Mouse (Mus musculus) lung, embryonic 14.5 days (tissue): Measurements from ENCODE around the gene Gm49510. TPM values are rescaled to one million over a fixed set of nuclear protein-coding genes. Genes with fewer than 3 reads are reported as not detected.

ENCODE experiments used
- ATAC-seq: fragments of 200-750 bp; cut with Nextera tagmentation; 2 replicates; pipeline ENCODE4 v1.8.0; 2017; ENCODE audit warnings: mild to moderate bottlenecking, moderate TSS enrichment, moderate library complexity; ENCODE audit not compliant: insufficient read depth
- DNase-seq: peaks from one replicate; pipeline ENCODE4 v3.0.0-alpha.2; 2015
- H3K27ac ChIP-seq: fragments of 300-500 bp; sonication (generic); 2 replicates; pipeline ENCODE4 v1.5.1; 2014; ENCODE audit warnings: low read depth, mild to moderate bottlenecking, moderate library complexity
- H3K27me3 ChIP-seq: fragments of 300-500 bp; sonication (generic); 2 replicates; pipeline ENCODE4 v1.6.1; 2014; ENCODE audit warnings: low read length, control low read depth; ENCODE audit not compliant: insufficient read depth
- H3K36me3 ChIP-seq: fragments of 300-500 bp; sonication (generic); 2 replicates; pipeline ENCODE4 v1.6.1; 2014; ENCODE audit warnings: control low read depth; ENCODE audit not compliant: insufficient read depth
- H3K4me1 ChIP-seq: fragments of 300-500 bp; sonication (generic); 2 replicates; pipeline ENCODE4 v1.6.1; 2014; ENCODE audit warnings: antibody characterized with exemption, control low read depth; ENCODE audit not compliant: insufficient read depth
- H3K4me2 ChIP-seq: fragments of 300-500 bp; sonication (generic); 2 replicates; pipeline ENCODE4 v1.6.1; 2014; ENCODE audit warnings: mild to moderate bottlenecking
- H3K4me3 ChIP-seq: fragments of 300-500 bp; sonication (generic); 2 replicates; pipeline ENCODE4 v1.5.1; 2014; ENCODE audit warnings: low read depth, low read length
- H3K9ac ChIP-seq: fragments of 300-500 bp; sonication (generic); 2 replicates; pipeline ENCODE4 v1.6.1; 2014
- H3K9me3 ChIP-seq: fragments of 300-500 bp; sonication (generic); 2 replicates; pipeline ENCODE4 v1.6.1; 2016; ENCODE audit warnings: low read depth, low read length, control low read depth
- CTCF ChIP-seq: IDR thresholded peaks from 2 replicates; pipeline ENCODE4 v1.5.1; 2016; ENCODE audit warnings: antibody characterized with exemption, low read depth
- WGBS: fragments of 180-500 bp; shearing (Covaris S2); extraction: QIAGEN DNeasy Blood & Tissue Kit; methylation state at CpG from one replicate; pipeline ENCODE4 v1.1.7; 2014; 5-methylcytosine and 5-hydroxymethylcytosine counted together
- polyA plus RNA-seq: library from polyadenylated mRNA; unstranded; fragments of >200 nt; fragmentation: Nextera tagmentation; extraction: Ambion mirVana; gene quantifications from 2 replicates; pipeline ENCODE4 v1.2.1, GENCODE M21; 2014

The Gm49510 gene
- polyA plus RNA-seq, 1 experiment from 2014 or later = 0.70 TPM

GRCm38 (mm10) chr15:78901422-78901789, 1.9 kb downstream of the Gm49510 start:
- H3K4me3 ChIP-seq = peak overlapping the region; percentile 72
- 35% methylated on average over 8 of the region's 8 CpGs for WGBS
- 0 out of 2 replicates have a peak, but pooled peaks cover 13% of the 10 kb centered on the region for H3K4me1 ChIP-seq
- peak overlapping the region; percentile 74 for H3K9ac ChIP-seq
- H3K4me2 ChIP-seq = peak overlapping the region; percentile 89
- no peaks in the 10 kb centered on the region for H3K9me3 ChIP-seq
- ATAC-seq (0 out of 2 replicates have a peak, but pooled peaks have one; percentile 2), DNase-seq (peak; percentile 23)
- no peaks in the 10 kb centered on the region for H3K27me3 ChIP-seq
- H3K36me3 ChIP-seq = peaks cover 37% of the 10 kb centered on the region
- peak overlapping the region; percentile 51 for H3K27ac ChIP-seq
- TF ChIP-seq CTCF = peak; percentile 39; the same call in 1 of the 2 replicates

GRCm38 (mm10) chr15:78903243-78903642, 3.8 kb downstream of the Gm49510 start:
- peak; percentile 95 for TF ChIP-seq CTCF
- WGBS = 4% methylated on average over 2 of the region's 2 CpGs
- H3K4me1 ChIP-seq = 0 out of 2 replicates have a peak, but pooled peaks cover 13% of the 10 kb centered on the region
- peak; percentile 94 for DNase-seq
- H3K9me3 ChIP-seq = no peaks in the 10 kb centered on the region
- ATAC-seq = peak; percentile 3; the same call in 1 of the 2 replicates
- no peak overlapping the region for H3K27ac ChIP-seq
- H3K4me3 ChIP-seq = no peak overlapping the region
- peak overlapping the region; percentile 19; the same call in 1 of the 2 replicates for H3K9ac ChIP-seq
- no peak overlapping the region for H3K4me2 ChIP-seq
- H3K36me3 ChIP-seq = peaks cover 55% of the 10 kb centered on the region
- H3K27me3 ChIP-seq = no peaks in the 10 kb centered on the region

GRCm38 (mm10) chr15:78908399-78908798, 8.9 kb downstream of the Gm49510 start:
- Histone ChIP-seq H3K4me3 (no peak overlapping the region), H3K4me1 (no peaks in the 10 kb centered on the region), H3K9me3 (no peaks in the 10 kb centered on the region), H3K27me3 (no peaks in the 10 kb centered on the region), H3K36me3 (peaks cover 84% of the 10 kb centered on the region), H3K9ac (no peak overlapping the region), H3K27ac (no peak overlapping the region), H3K4me2 (no peak overlapping the region)
- no peak for TF ChIP-seq CTCF
- ATAC-seq (no peak), DNase-seq (no peak)
- 71% methylated on average over 7 of the region's 7 CpGs for WGBS

DNA sequence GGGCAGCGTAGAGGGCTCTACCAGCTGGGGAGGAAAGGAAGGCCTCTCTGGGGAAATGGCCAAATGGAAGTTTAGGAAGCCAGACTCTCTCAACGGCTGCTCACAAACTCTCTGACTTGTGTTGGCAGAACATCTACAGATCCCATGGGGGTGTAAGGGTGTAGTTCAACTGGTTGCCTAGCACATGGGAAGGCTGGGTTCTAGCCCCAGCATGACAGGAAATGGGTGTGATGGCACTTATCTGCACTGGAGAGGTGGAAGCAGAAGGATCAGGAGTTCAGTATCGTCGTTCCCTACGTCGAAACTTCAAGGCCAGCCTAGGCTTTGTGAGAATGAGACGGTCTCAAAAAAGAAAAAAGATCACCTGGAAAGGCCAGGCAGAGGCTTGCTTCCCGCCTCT, 9.5 kb downstream of the Gm49510 start:
- no peak for DNase-seq
- H3K9ac ChIP-seq = no peak overlapping the region
- no peaks in the 10 kb centered on the region for H3K4me1 ChIP-seq
- H3K4me2 ChIP-seq = no peak overlapping the region
- 82% methylated on average over 8 of the region's 8 CpGs for WGBS
- no peak overlapping the region for H3K27ac ChIP-seq
- peaks cover 78% of the 10 kb centered on the region for H3K36me3 ChIP-seq
- H3K9me3 ChIP-seq = no peaks in the 10 kb centered on the region
- no peak overlapping the region for H3K4me3 ChIP-seq
- no peak for ATAC-seq
- no peaks in the 10 kb centered on the region for H3K27me3 ChIP-seq
- no peak for TF ChIP-seq CTCF

DNA sequence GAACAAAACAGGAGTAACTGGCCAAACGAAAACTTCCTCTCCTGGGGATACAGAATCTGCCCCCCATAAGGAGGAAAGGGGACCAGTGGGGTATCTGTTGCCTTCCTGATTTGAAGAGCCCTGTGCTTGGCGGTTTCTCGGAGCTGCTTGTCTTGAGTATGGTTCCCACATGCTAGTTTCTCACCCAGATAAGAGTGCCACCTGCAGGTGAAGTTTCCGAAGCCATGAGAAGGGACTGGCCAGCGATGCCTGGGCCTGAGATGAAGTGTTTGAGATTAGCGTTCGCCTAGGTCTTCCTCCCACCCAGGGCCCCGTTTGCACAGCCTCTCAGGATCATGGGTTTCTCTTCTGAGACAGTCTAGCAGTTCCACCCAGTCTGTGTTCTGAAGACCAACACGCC, 12.6 kb downstream of the Gm49510 start:
- ATAC-seq (no peak), DNase-seq (peak; percentile 69)
- peaks cover 11% of the 10 kb centered on the region; the same call in 1 of the 2 replicates for H3K4me1 ChIP-seq
- H3K9ac ChIP-seq = no peak overlapping the region
- no peak overlapping the region for H3K4me2 ChIP-seq
- peak; percentile 59 for TF ChIP-seq CTCF
- H3K9me3 ChIP-seq = no peaks in the 10 kb centered on the region
- H3K4me3 ChIP-seq = no peak overlapping the region
- peaks cover 51% of the 10 kb centered on the region for H3K36me3 ChIP-seq
- WGBS = 36% methylated on average over 9 of the region's 9 CpGs
- H3K27ac ChIP-seq = no peak overlapping the region
- no peaks in the 10 kb centered on the region for H3K27me3 ChIP-seq

DNA sequence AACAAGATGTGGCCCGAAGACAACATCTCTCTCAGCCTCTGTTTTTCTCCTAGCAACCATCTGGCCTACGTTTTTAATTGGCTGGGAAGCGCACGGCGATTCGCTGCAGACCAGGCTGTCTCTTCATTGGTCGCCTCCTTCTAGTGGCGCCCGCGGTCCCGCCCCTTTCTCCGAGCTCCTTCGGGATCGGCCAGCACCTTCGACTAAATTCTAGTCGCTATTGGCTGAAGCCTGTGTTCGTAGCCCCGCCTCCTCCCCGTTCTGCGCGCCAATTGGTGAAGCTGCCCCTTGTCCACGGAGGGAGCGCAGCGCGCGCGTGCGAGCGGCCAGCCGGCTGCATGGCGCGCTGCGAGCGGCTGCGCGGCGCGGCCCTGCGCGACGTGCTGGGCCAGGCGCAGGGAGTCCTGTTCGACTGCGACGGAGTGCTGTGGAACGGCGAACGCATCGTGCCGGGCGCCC, 14.2 kb downstream of the Gm49510 start, which contains the start of gene Pdxp:
Pdxp (plus strand) TSS at position 288 of the 459 bp plus-strand sequence.
- DNase-seq = peak; percentile 99
- H3K4me2 ChIP-seq = peak within 1 kb of the TSS; percentile 99
- no peaks in the 10 kb centered on the region for H3K27me3 ChIP-seq
- ATAC-seq = peak; percentile 94
- H3K4me3 ChIP-seq = peak within 1 kb of the TSS; percentile 73
- peak within 1 kb of the TSS; percentile 89 for H3K27ac ChIP-seq
- H3K36me3 ChIP-seq = peaks cover 48% of the 10 kb centered on the region
- H3K9ac ChIP-seq = peak within 1 kb of the TSS; percentile 72
- H3K4me1 ChIP-seq = peaks cover 11% of the 10 kb centered on the region; the same call in 1 of the 2 replicates
- no peak for TF ChIP-seq CTCF
- H3K9me3 ChIP-seq = no peaks in the 10 kb centered on the region
- under 1% methylated on average over 51 of the region's 51 CpGs for WGBS

GRCm38 (mm10) chr15:78914091-78914822, 14.8 kb downstream of the Gm49510 start:
- TF ChIP-seq CTCF = no peak; the same call in 1 of the 2 replicates
- Histone ChIP-seq H3K9me3 (no peaks in the 10 kb centered on the region), H3K9ac (peak overlapping the region; percentile 72), H3K4me3 (peak overlapping the region; percentile 73), H3K27me3 (no peaks in the 10 kb centered on the region), H3K36me3 (peaks cover 48% of the 10 kb centered on the region), H3K4me2 (peak overlapping the region; percentile 99), H3K4me1 (peaks cover 11% of the 10 kb centered on the region; the same call in 1 of the 2 replicates), H3K27ac (peak overlapping the region; percentile 89)
- WGBS = under 1% methylated on average over 83 of the region's 87 CpGs
- DNase-seq = peak; percentile 47
- ATAC-seq = peak; percentile 65
